Mouse (Mus musculus): Measurements from ENCODE around the gene Lrmda.

GRCm38 (mm10) chr14:22552841-22553240 lies 533.3 kb downstream of the Lrmda start:
- no peak for TF ChIP-seq CTCF (IDR thresholded peaks at IDR 0.05; ENCODE audit: extremely low read depth, insufficient read depth, low read length)
- no peak for TF ChIP-seq POLR2A (IDR thresholded peaks at IDR 0.05; ENCODE audit: extremely low read depth, insufficient read depth, low read length)
